Mouse (Mus musculus) CH12.LX (cell line): ENCODE results near the gene Cacnb2. TPM values are rescaled to one million over a fixed set of nuclear protein-coding genes. Genes with fewer than 3 reads are reported as not detected.

ENCODE experiments used
- DNase-seq: peaks from one replicate; pipeline ENCODE4 v3.0.0-alpha.2; 2013; ENCODE audit errors: extremely low read depth
- H3K27ac ChIP-seq: 2 replicates; pipeline ENCODE4 v1.5.1; 2012; ENCODE audit warnings: low read depth, mild to moderate bottlenecking, control low read depth, moderate library complexity; ENCODE audit not compliant: insufficient read depth
- H3K27me3 ChIP-seq: replicated peaks from 2 replicates; pipeline ENCODE3; 2012; ENCODE audit warnings: inconsistent platforms
- H3K36me3 ChIP-seq, 2 experiments: replicated peaks in 1 of 2; 2 replicates each; pipeline versions ENCODE3 to v1.6.1; 2012; ENCODE audit warnings: inconsistent platforms in 1 of 2, low read length in 1 of 2, mild to moderate bottlenecking in 1 of 2, mixed read lengths in 1 of 2, moderate library complexity in 1 of 2; ENCODE audit not compliant: control insufficient read depth in 1 of 2, insufficient read depth in 1 of 2
- H3K4me1 ChIP-seq, 2 experiments: 2 replicates each; pipeline ENCODE4 v1.6.1; 2012; ENCODE audit warnings: inconsistent platforms in 1 of 2, moderate library complexity in 1 of 2; ENCODE audit not compliant: insufficient read depth in 2 of 2, control insufficient read depth in 1 of 2
- H3K4me2 ChIP-seq: 2 replicates; pipeline ENCODE4 v1.6.1; 2012; ENCODE audit warnings: low read depth, mild to moderate bottlenecking, control low read depth; ENCODE audit not compliant: poor library complexity, insufficient read depth, severe bottlenecking
- H3K4me3 ChIP-seq, 3 experiments: fragments of 150-350 bp in 1 of 3; sonication (generic) in 1 of 3; replicated peaks in 1 of 3; 2 replicates each; pipeline versions ENCODE3 to v1.5.1; 2011 to 2012; ENCODE audit warnings: low read depth in 2 of 3, low read length in 2 of 3, mild to moderate bottlenecking in 2 of 3, moderate library complexity in 2 of 3, control low read depth in 1 of 3, improper control_type of control experiment in 1 of 3, inconsistent platforms in 1 of 3, mixed read lengths in 1 of 3; ENCODE audit not compliant: poor library complexity in 1 of 3
- H3K79me2 ChIP-seq: replicated peaks from 2 replicates; pipeline ENCODE4 v1.6.1; 2012; ENCODE audit warnings: mild to moderate bottlenecking, moderate library complexity; ENCODE audit not compliant: control insufficient read depth, poor library complexity, insufficient read depth, severe bottlenecking; ENCODE audit errors: extremely low read depth
- H3K9ac ChIP-seq: 2 replicates; pipeline ENCODE4 v1.6.1; 2012; ENCODE audit warnings: low read depth, mild to moderate bottlenecking, control low read depth, moderate library complexity; ENCODE audit not compliant: insufficient read depth
- H3K9me3 ChIP-seq: replicated peaks from 2 replicates; pipeline ENCODE3; 2012; ENCODE audit warnings: low read length, inconsistent platforms, mixed read lengths
- CTCF ChIP-seq, 2 experiments: IDR thresholded peaks in 1 of 2; conservative IDR thresholded peaks in 1 of 2; 2 replicates each; pipeline ENCODE4 v1.5.1; 2011 to 2012; ENCODE audit warnings: low read depth in 2 of 2, low read length in 2 of 2, improper control_type of control experiment in 1 of 2, inconsistent platforms in 1 of 2, mild to moderate bottlenecking in 1 of 2, moderate library complexity in 1 of 2
- ELF1 ChIP-seq: IDR thresholded peaks from 2 replicates; pipeline ENCODE4 v1.6.1; 2014; ENCODE audit warnings: low read depth, mild to moderate bottlenecking, inconsistent platforms, low read length, improper control_type of control experiment
- EP300 ChIP-seq: IDR thresholded peaks from 2 replicates; pipeline ENCODE4 v1.6.1; 2011; ENCODE audit warnings: low read length, improper control_type of control experiment
- GABPA ChIP-seq: IDR thresholded peaks from 2 replicates; pipeline ENCODE4 v1.6.1; 2012; ENCODE audit warnings: low read depth, low read length, improper control_type of control experiment, inconsistent platforms; ENCODE audit not compliant: insufficient replicate concordance
- HCFC1 ChIP-seq: IDR thresholded peaks from 2 replicates; pipeline ENCODE4 v1.6.1; 2012; ENCODE audit warnings: low read depth, mild to moderate bottlenecking, inconsistent platforms, low read length, improper control_type of control experiment
- IRF4 ChIP-seq: IDR thresholded peaks from 2 replicates; pipeline ENCODE4 v1.6.1; 2014; ENCODE audit warnings: low read depth, mild to moderate bottlenecking, inconsistent platforms, low read length, improper control_type of control experiment
- KAT2A ChIP-seq: IDR thresholded peaks from 2 replicates; pipeline ENCODE4 v1.6.1; 2012; ENCODE audit warnings: low read length, improper control_type of control experiment, inconsistent platforms; ENCODE audit not compliant: insufficient replicate concordance
- MAFK ChIP-seq: IDR thresholded peaks from 2 replicates; pipeline ENCODE4 v1.6.1; 2011; ENCODE audit warnings: low read length, improper control_type of control experiment; ENCODE audit not compliant: insufficient replicate concordance
- MEF2A ChIP-seq: IDR thresholded peaks from 2 replicates; pipeline ENCODE4 v1.6.1; 2014; ENCODE audit warnings: low read depth, mild to moderate bottlenecking, inconsistent platforms, low read length, improper control_type of control experiment, borderline replicate concordance
- NELFE ChIP-seq: IDR thresholded peaks from 2 replicates; pipeline ENCODE4 v1.6.1; 2011; ENCODE audit warnings: low read depth, low read length, improper control_type of control experiment
- NRF1 ChIP-seq: IDR thresholded peaks from 2 replicates; pipeline ENCODE4 v1.6.1; 2014; ENCODE audit warnings: low read depth, mild to moderate bottlenecking, inconsistent platforms, low read length, improper control_type of control experiment, moderate library complexity
- PAX5 ChIP-seq: IDR thresholded peaks from 2 replicates; pipeline ENCODE4 v1.6.1; 2012; ENCODE audit warnings: low read length, inconsistent platforms, mixed read lengths
- POLR2A ChIP-seq: IDR thresholded peaks from 2 replicates; pipeline ENCODE4 v1.6.1; 2011; ENCODE audit warnings: low read depth, mild to moderate bottlenecking, improper control_type of control experiment, low read length
- SMC3 ChIP-seq: IDR thresholded peaks from 2 replicates; pipeline ENCODE4 v1.6.1; 2011; ENCODE audit warnings: low read depth, low read length, improper control_type of control experiment
- TBP ChIP-seq: conservative IDR thresholded peaks from 2 replicates; pipeline ENCODE4 v1.6.1; 2011; ENCODE audit warnings: low read depth, low read length, improper control_type of control experiment
- UBTF ChIP-seq: IDR thresholded peaks from 2 replicates; pipeline ENCODE4 v1.6.1; 2012; ENCODE audit warnings: low read depth, mild to moderate bottlenecking, inconsistent platforms, low read length, improper control_type of control experiment, moderate library complexity
- USF2 ChIP-seq: conservative IDR thresholded peaks from 2 replicates; pipeline ENCODE4 v1.6.1; 2011; ENCODE audit warnings: low read depth, low read length, improper control_type of control experiment
- ZC3H11A ChIP-seq: IDR thresholded peaks from 2 replicates; pipeline ENCODE4 v1.6.1; 2012; ENCODE audit warnings: low read depth, mild to moderate bottlenecking, inconsistent platforms, low read length, improper control_type of control experiment
- ZNF384 ChIP-seq: IDR thresholded peaks from 2 replicates; pipeline ENCODE4 v1.6.1; 2012; ENCODE audit warnings: low read depth, low read length, improper control_type of control experiment, inconsistent platforms
- dilution Hi-C: fragments of 300-500 bp; cut with MboI; formaldehyde crosslinking; loops from 2 replicates; pipeline ENCODE4 v1.14.3; 2020; ENCODE audit warnings: low sequenced_read_pairs; ENCODE audit not compliant: extremely low pct_unique_long_range_greater_than_20kb, extremely low pct_ligation_motif_present
- in situ Hi-C: fragments of 300-500 bp; cut with MboI; formaldehyde crosslinking; loops from 3 replicates; pipeline ENCODE4 v1.14.3; 2019; ENCODE audit warnings: low sequenced_read_pairs, low pct_ligation_motif_present, low pct_unique_long_range_greater_than_20kb, mixed read lengths
- polyA plus RNA-seq: library from polyadenylated mRNA; unstranded; fragments of >175 nt; gene quantifications from 2 replicates; pipeline ENCODE4 v1.2.1, GENCODE M21; 2012; ENCODE audit warnings: low read depth; ENCODE audit not compliant: insufficient read length
- total RNA-seq, 2 experiments: library from RNA; depleted of rRNA; stranded (reverse); fragments of 300-350 nt in 1 of 2; fragments of >200 nt in 1 of 2; gene quantifications; 2 replicates each; pipeline ENCODE4 v1.2.3; 2012 to 2014

Gene Cacnb2
- total and polyA plus RNA-seq, 3 experiments = 0.42 to 2.8 (median 0.93) TPM

DNA sequence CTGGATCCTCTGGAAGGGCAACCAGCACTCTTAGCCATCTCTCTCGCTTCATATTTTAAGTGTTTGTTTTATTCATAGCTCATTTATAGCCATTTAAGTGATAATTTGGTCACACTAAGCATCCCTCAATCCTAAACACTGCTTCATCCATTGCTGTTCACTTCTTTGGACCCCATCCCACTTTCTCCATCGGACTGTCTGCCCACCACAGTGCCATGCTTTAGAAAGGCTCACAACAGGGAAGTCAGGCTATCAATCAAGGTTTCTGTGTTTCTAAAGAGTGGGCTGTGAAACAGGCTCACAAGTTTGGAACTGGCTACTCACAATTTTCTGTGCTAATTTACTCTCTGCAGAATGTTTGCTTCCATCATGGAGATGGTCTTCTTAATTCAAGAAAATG is 350.2 kb downstream of the Cacnb2 start:
- no peak for TF ChIP-seq EP300
- no peak for TF ChIP-seq MEF2A
- TF ChIP-seq NELFE = no peak
- TF ChIP-seq HCFC1 = no peak
- TF ChIP-seq SMC3 = no peak
- TF ChIP-seq POLR2A = no peak
- TF ChIP-seq NRF1 = no peak
- no peak for TF ChIP-seq KAT2A
- no peak for TF ChIP-seq UBTF
- no peak for TF ChIP-seq USF2
- no peak for TF ChIP-seq ZNF384
- TF ChIP-seq MAFK = no peak
- no peak for TF ChIP-seq GABPA
- no peak for TF ChIP-seq TBP
- TF ChIP-seq, all 38 proteins: peak for 0
- no peak for DNase-seq
- H3K9me3 ChIP-seq = no peaks in the 10 kb centered on the region
- no peak overlapping the region for H3K9ac ChIP-seq
- dilution Hi-C loops (no loop called here), in situ Hi-C loops (no loop called here)
- H3K36me3 ChIP-seq = no peaks in the 10 kb centered on the region
- H3K27ac ChIP-seq = no peak overlapping the region
- no peaks in the 10 kb centered on the region for H3K27me3 ChIP-seq
- H3K4me3 ChIP-seq = no peak overlapping the region
- H3K4me2 ChIP-seq = no peak overlapping the region
- no peaks in the 10 kb centered on the region for H3K79me2 ChIP-seq
- H3K4me1 ChIP-seq = no peaks in the 10 kb centered on the region

DNA sequence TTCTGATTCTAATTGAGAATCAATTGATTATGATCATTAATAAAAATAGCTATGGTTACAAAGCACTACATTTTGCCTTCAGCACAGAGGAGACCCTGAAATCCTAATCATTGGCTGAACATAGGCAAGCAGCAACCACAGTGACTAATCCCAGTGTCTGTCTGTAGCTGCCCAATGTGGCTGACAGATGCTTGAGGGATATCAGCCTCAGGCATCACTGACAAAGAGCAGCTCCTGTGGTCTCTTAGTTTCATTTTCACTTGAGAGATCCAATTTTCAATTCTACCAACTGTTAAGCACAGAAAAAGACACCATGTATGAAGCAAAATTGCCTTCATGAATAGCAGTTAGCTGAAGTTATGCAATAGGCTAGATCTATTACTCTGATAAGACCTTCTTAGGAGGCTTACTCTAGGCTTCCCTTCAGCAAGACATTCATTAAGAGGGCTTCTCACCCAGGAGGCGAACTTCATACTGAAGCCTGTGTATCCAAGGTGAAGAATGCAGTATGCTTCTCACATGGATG is 358.1 kb downstream of the Cacnb2 start:
- H3K4me1 ChIP-seq = peaks cover 0 to 7% of the 10 kb centered on the region in 2 experiments; a peak in 1 of 4 replicates
- peak overlapping the region in 1 of 3 experiments; percentile 23 for H3K4me3 ChIP-seq
- H3K27ac ChIP-seq = no peak overlapping the region
- no peak for DNase-seq
- in situ Hi-C loops = no loop called here
- no peaks in the 10 kb centered on the region for H3K9me3 ChIP-seq
- H3K36me3 ChIP-seq = no peaks in the 10 kb centered on the region
- H3K9ac ChIP-seq = no peak overlapping the region
- no peaks in the 10 kb centered on the region for H3K27me3 ChIP-seq
- TF ChIP-seq ELF1 = no peak
- TF ChIP-seq SMC3 = no peak
- no peak for TF ChIP-seq EP300
- no peak for TF ChIP-seq ZC3H11A
- no peak for TF ChIP-seq MAFK
- TF ChIP-seq CTCF (conservative IDR thresholded peaks at IDR 0.05 in 1 of 2, IDR thresholded peaks at IDR 0.05 in 1 of 2; ENCODE audit: low read depth in 2 of 2, low read length in 2 of 2) = no peak
- TF ChIP-seq PAX5 = no peak
- TF ChIP-seq TBP = no peak
- no peak for TF ChIP-seq IRF4
- peak overlapping the region; percentile 67 for H3K4me2 ChIP-seq
- dilution Hi-C loops = no loop called here
- no peaks in the 10 kb centered on the region for H3K79me2 ChIP-seq
